Mouse (Mus musculus) MEL (cell line): ENCODE data around the gene Rnf181.

Experiments
- CTCF ChIP-seq, 3 experiments: IDR thresholded peaks in 2 of 3; conservative IDR thresholded peaks in 1 of 3; 2 replicates each; pipeline ENCODE4 v1.5.1; 2011 to 2012; ENCODE audit warnings: low read length in 3 of 3, low read depth in 2 of 3, mild to moderate bottlenecking in 2 of 3, improper control_type of control experiment in 1 of 3, inconsistent platforms in 1 of 3, mixed read lengths in 1 of 3, moderate library complexity in 1 of 3; ENCODE audit not compliant: control insufficient read depth in 1 of 3, insufficient read depth in 1 of 3, poor library complexity in 1 of 3, severe bottlenecking in 1 of 3
- E2F4 ChIP-seq: IDR thresholded peaks from 2 replicates; pipeline ENCODE4 v1.6.1; 2011; ENCODE audit warnings: low read depth, low read length, improper control_type of control experiment, borderline replicate concordance
- ELF1 ChIP-seq: IDR thresholded peaks from 2 replicates; pipeline ENCODE4 v1.6.1; 2014; ENCODE audit warnings: low read depth, mild to moderate bottlenecking, inconsistent platforms, low read length, improper control_type of control experiment, moderate library complexity
- EP300 ChIP-seq, 2 experiments: IDR thresholded peaks; 2 replicates each; pipeline ENCODE4 v1.6.1; 2011; ENCODE audit warnings: improper control_type of control experiment in 2 of 2, low read length in 2 of 2, low read depth in 1 of 2, mild to moderate bottlenecking in 1 of 2
- MAFK ChIP-seq: IDR thresholded peaks from 2 replicates; pipeline ENCODE4 v1.6.1; 2011; ENCODE audit warnings: low read depth, mild to moderate bottlenecking, low read length, improper control_type of control experiment, borderline replicate concordance
- MAX ChIP-seq: IDR thresholded peaks from 2 replicates; pipeline ENCODE4 v1.6.1; 2011; ENCODE audit warnings: low read length, improper control_type of control experiment
- NELFE ChIP-seq: IDR thresholded peaks from 2 replicates; pipeline ENCODE4 v1.6.1; 2011; ENCODE audit warnings: low read depth, low read length, improper control_type of control experiment
- NRF1 ChIP-seq: IDR thresholded peaks from 2 replicates; pipeline ENCODE4 v1.6.1; 2014; ENCODE audit warnings: low read depth, mild to moderate bottlenecking, inconsistent platforms, low read length, improper control_type of control experiment, moderate library complexity; ENCODE audit not compliant: poor library complexity, insufficient read depth, severe bottlenecking
- POLR2A ChIP-seq, 2 experiments: IDR thresholded peaks; 2 replicates each; pipeline ENCODE4 v1.6.1; 2011 to 2012; ENCODE audit warnings: low read length in 2 of 2, mild to moderate bottlenecking in 2 of 2, control low read depth in 1 of 2, improper control_type of control experiment in 1 of 2, low read depth in 1 of 2, moderate library complexity in 1 of 2; ENCODE audit not compliant: control insufficient read depth in 1 of 2, insufficient read depth in 1 of 2, poor library complexity in 1 of 2
- SIN3A ChIP-seq: IDR thresholded peaks from 2 replicates; pipeline ENCODE4 v1.6.1; 2012; ENCODE audit warnings: low read length, improper control_type of control experiment, inconsistent platforms
- UBTF ChIP-seq: IDR thresholded peaks from 2 replicates; pipeline ENCODE4 v1.6.1; 2012; ENCODE audit warnings: low read depth, mild to moderate bottlenecking, inconsistent platforms, low read length, improper control_type of control experiment, moderate library complexity, borderline replicate concordance; ENCODE audit not compliant: insufficient read depth
- USF2 ChIP-seq, 2 experiments: IDR thresholded peaks; 2 replicates each; pipeline ENCODE4 v1.6.1; 2011 to 2012; ENCODE audit warnings: improper control_type of control experiment in 2 of 2, low read length in 2 of 2, borderline replicate concordance in 1 of 2, inconsistent platforms in 1 of 2, low read depth in 1 of 2, mild to moderate bottlenecking in 1 of 2; ENCODE audit not compliant: insufficient read depth in 1 of 2
- ZC3H11A ChIP-seq: IDR thresholded peaks from 2 replicates; pipeline ENCODE4 v1.6.1; 2012; ENCODE audit warnings: low read depth, mild to moderate bottlenecking, inconsistent platforms, low read length, improper control_type of control experiment

DNA sequence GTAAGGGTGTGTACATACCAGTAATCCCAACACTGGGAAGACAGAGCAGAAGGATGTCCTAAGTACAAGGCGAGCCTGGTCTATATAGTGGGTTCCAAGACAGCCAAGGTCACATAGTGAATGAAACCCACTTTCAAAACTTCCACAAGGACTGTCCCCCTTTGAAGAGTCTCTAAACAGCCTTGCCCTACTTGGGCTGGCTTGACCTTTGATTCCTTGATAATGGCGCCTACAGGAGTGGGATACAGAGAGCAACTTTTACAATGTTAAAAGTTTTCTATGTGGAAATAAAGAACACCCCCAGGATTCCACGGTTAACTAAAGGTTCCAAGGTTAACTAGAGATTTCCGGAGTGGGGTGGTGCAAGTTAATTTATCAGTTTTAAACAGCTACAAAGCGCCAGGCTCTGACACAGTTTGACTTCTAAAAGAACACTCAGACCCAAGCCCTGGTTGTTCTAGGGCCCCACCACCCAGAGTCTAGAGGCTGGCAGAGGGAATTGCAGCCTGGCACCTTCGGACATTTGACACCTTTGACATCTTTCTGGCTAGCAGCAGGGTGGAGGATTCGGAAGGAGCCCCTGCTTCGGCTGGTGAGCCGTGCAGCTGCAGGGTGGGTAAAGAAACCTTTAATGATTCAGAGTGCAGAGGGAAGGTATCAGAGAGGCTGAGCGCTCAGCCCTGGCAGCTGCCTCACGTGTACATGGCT, 6.7 kb downstream of the Rnf181 start:
- TF ChIP-seq CTCF (IDR thresholded peaks at IDR 0.05 in 2 of 3, conservative IDR thresholded peaks at IDR 0.05 in 1 of 3; ENCODE audit: control insufficient read depth in 1 of 3, insufficient read depth in 1 of 3, low read depth in 2 of 3, low read length in 3 of 3, poor library complexity in 1 of 3, severe bottlenecking in 1 of 3) (no peak), E2F4 (no peak), POLR2A (IDR thresholded peaks at IDR 0.05; ENCODE audit: control insufficient read depth in 1 of 2, insufficient read depth in 1 of 2, low read depth in 1 of 2, low read length in 2 of 2, poor library complexity in 1 of 2) (no peak), SIN3A (no peak), ZC3H11A (no peak), EP300 (IDR thresholded peaks at IDR 0.05; ENCODE audit: low read depth in 1 of 2, low read length in 2 of 2) (no peak), MAFK (no peak), NRF1 (no peak), USF2 (IDR thresholded peaks at IDR 0.05; ENCODE audit: borderline replicate concordance in 1 of 2, insufficient read depth in 1 of 2, low read depth in 1 of 2, low read length in 2 of 2) (no peak), MAX (no peak), UBTF (no peak), NELFE (no peak), ELF1 (no peak)
